Mouse (Mus musculus) forebrain, embryonic 15.5 days (tissue): ENCODE measurements at regions not wholly inside any gene's neighbourhood (a gene's known extent, or its start where the extent isn't known, plus 50 kb on each side); places are given as distances from the start of the nearest gene placed in this dataset.

Experiments used
- ATAC-seq: fragments of 200-750 bp; cut with Nextera tagmentation; replicated peaks from 2 replicates; pipeline ENCODE4 v1.8.0; 2017; ENCODE audit warnings: mild to moderate bottlenecking, moderate TSS enrichment, moderate library complexity
- H3K27ac ChIP-seq: fragments of 300-500 bp; sonication (generic); replicated peaks from 2 replicates; pipeline ENCODE4 v1.5.1; 2015; ENCODE audit warnings: mild to moderate bottlenecking, inconsistent platforms
- H3K27me3 ChIP-seq: fragments of 300-500 bp; sonication (generic); 2 replicates; pipeline ENCODE4 v1.6.1; 2015; ENCODE audit warnings: inconsistent platforms
- H3K36me3 ChIP-seq: fragments of 300-500 bp; sonication (generic); 2 replicates; pipeline ENCODE4 v1.6.1; 2015; ENCODE audit warnings: mild to moderate bottlenecking, inconsistent platforms
- H3K4me1 ChIP-seq: fragments of 300-500 bp; sonication (generic); 2 replicates; pipeline ENCODE4 v1.6.1; 2015; ENCODE audit warnings: inconsistent platforms
- H3K4me2 ChIP-seq: fragments of 300-500 bp; sonication (generic); replicated peaks from 2 replicates; pipeline ENCODE4 v1.6.1; 2015; ENCODE audit warnings: mild to moderate bottlenecking, inconsistent platforms
- H3K4me3 ChIP-seq: fragments of 300-500 bp; sonication (generic); 2 replicates; pipeline ENCODE4 v1.5.1; 2015; ENCODE audit warnings: mild to moderate bottlenecking, inconsistent platforms
- H3K9ac ChIP-seq: fragments of 300-500 bp; sonication (generic); replicated peaks from 2 replicates; pipeline ENCODE4 v1.6.1; 2015; ENCODE audit warnings: mild to moderate bottlenecking, inconsistent platforms
- H3K9me3 ChIP-seq: fragments of 300-500 bp; sonication (generic); 2 replicates; pipeline ENCODE4 v1.6.1; 2016; ENCODE audit warnings: inconsistent platforms
- WGBS: fragments of 180-500 bp; shearing (Covaris S2); methylation state at CpG from one replicate; pipeline ENCODE4 v1.1.7; 2015; ENCODE audit warnings: mixed read lengths; 5-methylcytosine and 5-hydroxymethylcytosine counted together

- no peak overlapping the region for H3K27ac ChIP-seq
- no peak for ATAC-seq
- H3K9ac ChIP-seq: no peak overlapping the region
- H3K27me3 ChIP-seq: no peaks in the 10 kb centered on the region
- no peaks in the 10 kb centered on the region for H3K36me3 ChIP-seq
- WGBS: 40% methylated on average over 8 of the region's 8 CpGs
- H3K4me1 ChIP-seq: peaks cover 4% of the 10 kb centered on the region; the same call in 1 of the 2 replicates
- no peaks in the 10 kb centered on the region for H3K9me3 ChIP-seq
- no peak overlapping the region for H3K4me2 ChIP-seq
- no peak overlapping the region for H3K4me3 ChIP-seq
Observed at GRCm38 (mm10) chr9:31684812-31685188, 220.5 kb upstream of the Tmem45b start.

- Histone ChIP-seq H3K4me3 (no peak overlapping the region), H3K9me3 (no peaks in the 10 kb centered on the region), H3K9ac (no peak overlapping the region), H3K27ac (no peak overlapping the region), H3K4me1 (peaks cover 4% of the 10 kb centered on the region; the same call in 1 of the 2 replicates), H3K27me3 (no peaks in the 10 kb centered on the region), H3K36me3 (no peaks in the 10 kb centered on the region), H3K4me2 (no peak overlapping the region)
- ATAC-seq: no peak
- WGBS: 22% methylated on average over 17 of the region's 18 CpGs
Observed at GRCm38 (mm10) chr9:31684099-31684811, 220.0 kb upstream of the Tmem45b start.

- ATAC-seq: 0 out of 2 replicates have a peak, but pooled peaks have one; percentile 26
- no peak overlapping the region for H3K4me2 ChIP-seq
- no peak overlapping the region for H3K27ac ChIP-seq
- H3K27me3 ChIP-seq: no peaks in the 10 kb centered on the region
- no peaks in the 10 kb centered on the region for H3K36me3 ChIP-seq
- H3K4me3 ChIP-seq: no peak overlapping the region
- H3K4me1 ChIP-seq: peaks cover 4% of the 10 kb centered on the region; the same call in 1 of the 2 replicates
- no peaks in the 10 kb centered on the region for H3K9me3 ChIP-seq
- H3K9ac ChIP-seq: no peak overlapping the region
- WGBS: 16% methylated on average over 19 of the region's 19 CpGs
Observed at GRCm38 (mm10) chr9:31683302-31684081, 219.2 kb upstream of the Tmem45b start.

GRCm38 (mm10) chr9:31682893-31683292, 218.6 kb upstream of the Tmem45b start:
- Histone ChIP-seq H3K4me2 (no peak overlapping the region), H3K9me3 (no peaks in the 10 kb centered on the region), H3K36me3 (no peaks in the 10 kb centered on the region), H3K27ac (no peak overlapping the region), H3K4me3 (no peak overlapping the region), H3K9ac (no peak overlapping the region), H3K27me3 (no peaks in the 10 kb centered on the region), H3K4me1 (peaks cover 4% of the 10 kb centered on the region; the same call in 1 of the 2 replicates)
- no peak for ATAC-seq
- WGBS: 39% methylated on average over 6 of the region's 6 CpGs

DNA sequence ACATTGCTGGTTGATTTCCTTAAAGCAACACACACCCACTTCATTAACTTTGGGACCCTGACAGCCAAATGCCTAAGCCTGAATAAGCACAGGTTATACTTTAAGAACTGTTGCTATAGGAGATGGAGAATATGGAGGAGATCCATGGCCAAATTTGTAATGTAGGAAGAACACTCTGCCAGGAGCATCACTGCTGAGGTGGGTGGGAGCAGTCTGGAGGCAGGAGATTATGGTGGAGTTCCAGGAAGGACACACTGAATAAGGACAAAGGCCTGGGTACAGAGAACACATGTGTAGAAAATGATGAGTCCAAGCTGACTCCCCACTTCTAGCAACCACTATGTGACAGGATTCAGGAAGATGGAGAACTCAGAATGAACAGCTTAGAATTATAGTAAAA, 212.9 kb upstream of the Tmem45b start:
- Histone ChIP-seq H3K27me3 (no peaks in the 10 kb centered on the region), H3K9ac (no peak overlapping the region), H3K4me2 (no peak overlapping the region), H3K27ac (no peak overlapping the region), H3K4me1 (no peaks in the 10 kb centered on the region), H3K4me3 (no peak overlapping the region), H3K36me3 (no peaks in the 10 kb centered on the region), H3K9me3 (no peaks in the 10 kb centered on the region)
- no peak for ATAC-seq

DNA sequence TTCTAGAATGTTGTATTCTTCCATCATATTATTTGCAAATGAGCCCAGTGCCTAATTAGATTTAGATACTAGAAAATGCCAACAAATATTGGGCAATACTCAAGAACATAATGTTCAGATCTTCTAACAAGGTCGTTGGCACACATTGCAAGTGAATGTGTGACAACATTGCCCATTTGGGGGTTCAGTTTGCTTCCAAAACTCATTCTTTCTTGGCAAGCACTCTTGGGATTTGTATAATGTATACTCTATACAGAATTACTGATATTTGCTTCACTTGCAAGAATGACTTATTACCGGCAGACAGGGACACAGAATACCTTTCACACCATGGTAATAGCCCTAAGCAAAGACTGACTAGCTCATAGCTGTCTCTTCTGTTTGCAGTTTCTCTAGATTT, 194.8 kb upstream of the Tmem45b start:
- no peaks in the 10 kb centered on the region for H3K27me3 ChIP-seq
- H3K4me3 ChIP-seq: no peak overlapping the region
- no peak overlapping the region for H3K9ac ChIP-seq
- H3K9me3 ChIP-seq: no peaks in the 10 kb centered on the region
- ATAC-seq: no peak
- WGBS: 66% methylated on average over 2 of the region's 2 CpGs
- H3K27ac ChIP-seq: no peak overlapping the region
- H3K4me1 ChIP-seq: no peaks in the 10 kb centered on the region
- H3K4me2 ChIP-seq: no peak overlapping the region
- no peaks in the 10 kb centered on the region for H3K36me3 ChIP-seq

DNA sequence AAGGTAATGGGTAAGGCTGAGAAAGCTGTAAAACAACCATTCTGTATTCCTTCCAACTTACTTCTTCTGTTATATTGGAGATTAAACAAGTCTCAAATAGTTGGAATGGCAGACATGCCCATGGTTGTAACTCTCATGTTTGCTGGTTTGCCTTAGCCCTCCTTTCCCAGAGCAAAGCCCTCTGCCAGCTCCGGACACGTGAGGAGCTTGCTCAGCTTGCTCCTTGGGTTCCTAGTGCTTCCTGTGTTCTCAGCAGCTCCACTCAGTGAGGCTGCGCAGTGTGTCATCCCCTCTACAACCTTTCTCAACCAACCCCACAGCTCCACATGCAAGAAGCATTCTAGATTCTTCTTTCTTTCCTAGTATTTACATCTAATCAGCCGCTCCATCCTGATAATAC, 193.3 kb upstream of the Tmem45b start:
- no peaks in the 10 kb centered on the region for H3K27me3 ChIP-seq
- H3K4me1 ChIP-seq: no peaks in the 10 kb centered on the region
- WGBS: 85% methylated on average over 4 of the region's 4 CpGs
- no peak overlapping the region for H3K27ac ChIP-seq
- H3K36me3 ChIP-seq: no peaks in the 10 kb centered on the region
- no peaks in the 10 kb centered on the region for H3K9me3 ChIP-seq
- H3K9ac ChIP-seq: no peak overlapping the region
- no peak overlapping the region for H3K4me3 ChIP-seq
- no peak for ATAC-seq
- no peak overlapping the region for H3K4me2 ChIP-seq

- Histone ChIP-seq H3K27ac (no peak overlapping the region), H3K9me3 (no peaks in the 10 kb centered on the region), H3K36me3 (no peaks in the 10 kb centered on the region), H3K27me3 (no peaks in the 10 kb centered on the region), H3K4me2 (no peak overlapping the region), H3K4me3 (no peak overlapping the region), H3K4me1 (no peaks in the 10 kb centered on the region), H3K9ac (no peak overlapping the region)
- WGBS: 87% methylated on average over 11 of the region's 11 CpGs
- ATAC-seq: no peak
Observed at GRCm38 (mm10) chr9:31656676-31657075, 192.4 kb upstream of the Tmem45b start.

GRCm38 (mm10) chr9:31654747-31655146, 190.5 kb upstream of the Tmem45b start:
- WGBS: 86% methylated on average over 6 of the region's 6 CpGs
- H3K4me1 ChIP-seq: no peaks in the 10 kb centered on the region
- H3K4me2 ChIP-seq: no peak overlapping the region
- no peaks in the 10 kb centered on the region for H3K27me3 ChIP-seq
- no peaks in the 10 kb centered on the region for H3K36me3 ChIP-seq
- H3K9me3 ChIP-seq: no peaks in the 10 kb centered on the region
- no peak overlapping the region for H3K4me3 ChIP-seq
- no peak overlapping the region for H3K9ac ChIP-seq
- no peak for ATAC-seq
- no peak overlapping the region for H3K27ac ChIP-seq

- H3K4me3 ChIP-seq: no peak overlapping the region
- ATAC-seq: no peak
- no peaks in the 10 kb centered on the region for H3K4me1 ChIP-seq
- no peak overlapping the region for H3K9ac ChIP-seq
- WGBS: 86% methylated on average over 7 of the region's 7 CpGs
- H3K27ac ChIP-seq: no peak overlapping the region
- H3K4me2 ChIP-seq: no peak overlapping the region
- no peaks in the 10 kb centered on the region for H3K36me3 ChIP-seq
- no peaks in the 10 kb centered on the region for H3K27me3 ChIP-seq
- H3K9me3 ChIP-seq: no peaks in the 10 kb centered on the region
Observed at GRCm38 (mm10) chr9:31654213-31654612, 190.0 kb upstream of the Tmem45b start.

DNA sequence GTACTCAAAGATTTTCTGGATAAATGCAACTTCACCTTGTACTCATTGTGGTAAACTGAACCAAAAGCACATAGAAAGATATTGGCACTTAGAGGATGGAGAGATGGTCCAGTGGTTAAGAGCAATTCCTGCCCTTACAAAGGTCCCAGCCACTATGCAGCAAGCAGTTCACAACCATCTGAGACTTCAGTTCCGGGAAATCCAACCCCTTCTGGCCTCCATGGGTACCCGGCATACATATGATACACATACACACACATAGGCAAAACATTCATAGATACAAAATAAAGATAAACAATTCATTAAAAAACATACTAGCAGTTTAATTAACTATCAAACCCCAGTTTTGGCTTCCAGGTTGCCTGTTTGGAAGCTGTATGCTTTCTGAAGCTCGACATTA, 189.5 kb upstream of the Tmem45b start:
- H3K9me3 ChIP-seq: no peaks in the 10 kb centered on the region
- H3K27me3 ChIP-seq: no peaks in the 10 kb centered on the region
- no peak for ATAC-seq
- H3K4me2 ChIP-seq: no peak overlapping the region
- no peaks in the 10 kb centered on the region for H3K36me3 ChIP-seq
- 87% methylated on average over 3 of the region's 3 CpGs for WGBS
- no peak overlapping the region for H3K9ac ChIP-seq
- no peak overlapping the region for H3K27ac ChIP-seq
- no peak overlapping the region for H3K4me3 ChIP-seq
- H3K4me1 ChIP-seq: no peaks in the 10 kb centered on the region

- H3K9ac ChIP-seq: no peak overlapping the region
- 93% methylated on average over 10 of the region's 10 CpGs for WGBS
Observed at GRCm38 (mm10) chr9:31650362-31651130, 186.3 kb upstream of the Tmem45b start.

More at GRCm38 (mm10) chr9:31650362-31651130, 186.3 kb upstream of the Tmem45b start:
- Histone ChIP-seq H3K27ac (no peak overlapping the region), H3K9me3 (no peaks in the 10 kb centered on the region), H3K4me1 (no peaks in the 10 kb centered on the region), H3K27me3 (no peaks in the 10 kb centered on the region), H3K4me2 (no peak overlapping the region), H3K36me3 (no peaks in the 10 kb centered on the region), H3K4me3 (no peak overlapping the region)
- ATAC-seq: no peak
